Mouse (Mus musculus) left cerebral cortex, postnatal 4 days (tissue): Measurements from ENCODE around the gene Litaf. TPM values are rescaled to one million over a fixed set of nuclear protein-coding genes. Genes with fewer than 3 reads are reported as not detected.

Experiments used
- DNase-seq: peaks from one replicate; pipeline ENCODE4 v3.0.0-alpha.2; 2022
- intact Hi-C: fragments of 180-260 bp; cut with DNase I; formaldehyde crosslinking; loops from one replicate; pipeline ENCODE4 v1.15.1; 2025
- total RNA-seq, 2 experiments: library from RNA; stranded (reverse); gene quantifications; 2 replicates each; pipeline ENCODE4 v1.2.3; 2021

The Litaf gene
- 10 to 100 TPM; 12.1 to 13.8 TPM for total RNA-seq

DNA sequence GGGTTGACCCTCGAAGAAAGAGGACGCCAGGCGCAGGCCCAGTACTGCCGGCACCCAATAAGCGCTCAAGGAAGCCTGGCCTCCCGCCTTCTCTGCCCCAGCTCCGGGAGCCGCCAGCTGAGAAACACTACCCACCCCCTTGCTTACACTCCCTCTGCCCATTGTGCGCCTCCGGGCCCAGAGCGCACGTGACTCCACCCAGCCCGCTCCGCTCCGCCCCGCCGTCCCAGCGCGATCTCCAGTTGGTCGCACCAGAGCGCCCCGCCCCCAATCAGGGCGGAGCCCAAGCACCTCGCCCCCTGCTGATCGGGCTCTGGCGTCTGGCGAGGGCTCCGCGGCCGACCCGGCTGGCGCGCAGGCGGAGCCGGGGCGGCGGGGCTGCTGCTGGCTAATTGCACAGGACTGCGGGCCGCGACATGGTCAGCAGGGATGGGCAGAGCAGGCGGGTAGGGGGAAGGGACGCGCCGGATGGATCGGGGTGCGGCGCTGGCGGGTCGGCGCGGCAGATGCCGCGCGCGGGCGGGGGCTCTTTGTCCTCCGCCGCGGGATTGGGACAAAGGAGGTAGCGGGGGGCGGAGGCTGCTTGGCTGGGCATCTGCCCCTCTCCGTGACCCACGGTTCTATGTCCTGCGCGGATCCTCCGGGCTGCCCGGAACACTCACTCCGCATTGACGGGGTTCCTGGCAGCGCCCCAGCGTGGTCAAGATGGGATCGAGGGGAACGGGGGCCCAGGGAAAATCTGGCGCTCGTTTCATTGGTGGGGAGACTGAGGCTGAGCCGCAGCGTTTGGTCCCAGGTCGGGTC, at the start of gene Litaf:
Gene Litaf (minus strand): TSS at position 129 of the 804 bp plus-strand sequence.
- peak; percentile 99 for DNase-seq
- intact Hi-C loops = no loop called here

- DNase-seq = no peak
- intact Hi-C loops = loop anchor here (10.0 kb wide), 1 partner anchor 234 kb away; no protein-coding TSS in a partner anchor
Observed at GRCm38 (mm10) chr16:11109198-11109740, 43.3 kb upstream of the Litaf start.

DNA sequence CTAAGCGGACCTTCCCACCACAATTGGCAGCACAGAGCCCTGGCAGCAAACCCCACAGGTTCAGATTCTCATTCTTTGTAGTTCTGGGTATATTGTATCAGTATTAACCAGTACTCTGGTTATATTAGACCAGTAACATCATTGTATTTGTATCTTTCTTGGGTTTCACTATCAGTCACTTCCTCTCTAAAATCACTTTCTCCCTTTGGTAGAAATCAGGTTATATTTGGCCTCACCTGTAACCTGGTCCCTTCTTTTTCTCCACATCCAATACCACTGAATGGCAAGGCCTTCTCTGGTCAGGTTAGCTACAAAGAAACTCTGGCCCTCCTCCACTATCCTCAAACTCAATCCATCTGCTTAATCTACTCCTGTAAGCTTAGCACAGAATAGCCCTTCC, 38.9 kb upstream of the Litaf start:
- DNase-seq = no peak
- intact Hi-C loops = loop anchor here (10.0 kb wide), 1 partner anchor 230 kb away; no protein-coding TSS in a partner anchor

- DNase-seq = no peak
- intact Hi-C loops = no loop called here
Observed at GRCm38 (mm10) chr16:11097301-11097700, 31.3 kb upstream of the Litaf start.

DNA sequence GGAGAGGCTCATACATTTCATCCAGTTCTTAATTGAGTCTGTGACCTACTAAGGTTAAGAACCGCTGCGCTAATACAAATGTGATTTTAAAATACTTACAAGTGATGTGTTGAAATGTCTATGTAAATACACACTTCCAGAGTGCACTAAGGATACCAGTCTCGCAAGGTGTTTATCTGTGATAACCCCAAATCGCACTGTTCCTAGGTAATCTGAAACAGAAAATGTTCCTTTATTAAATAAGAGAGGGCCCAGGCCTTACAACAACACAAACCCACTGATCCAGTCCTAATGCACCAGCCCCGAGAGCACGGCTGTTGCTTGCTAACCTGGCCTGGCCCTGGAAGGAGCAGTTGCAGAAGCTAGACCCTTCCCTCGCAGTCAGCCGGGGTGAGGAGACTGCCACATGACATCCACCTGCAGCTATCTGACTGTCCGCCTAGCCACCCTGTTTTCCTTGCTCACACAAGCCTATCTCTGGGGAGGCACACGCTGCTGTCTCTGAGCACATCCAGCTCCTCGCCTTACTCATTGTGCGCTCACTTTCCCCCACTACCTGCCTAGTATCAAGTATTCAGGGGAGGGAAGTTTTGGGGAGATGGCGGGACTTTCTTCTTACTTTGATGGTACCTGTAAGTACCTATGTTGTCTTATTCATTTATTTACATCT, 27.9 kb upstream of the Litaf start:
- intact Hi-C loops = no loop called here

DNA sequence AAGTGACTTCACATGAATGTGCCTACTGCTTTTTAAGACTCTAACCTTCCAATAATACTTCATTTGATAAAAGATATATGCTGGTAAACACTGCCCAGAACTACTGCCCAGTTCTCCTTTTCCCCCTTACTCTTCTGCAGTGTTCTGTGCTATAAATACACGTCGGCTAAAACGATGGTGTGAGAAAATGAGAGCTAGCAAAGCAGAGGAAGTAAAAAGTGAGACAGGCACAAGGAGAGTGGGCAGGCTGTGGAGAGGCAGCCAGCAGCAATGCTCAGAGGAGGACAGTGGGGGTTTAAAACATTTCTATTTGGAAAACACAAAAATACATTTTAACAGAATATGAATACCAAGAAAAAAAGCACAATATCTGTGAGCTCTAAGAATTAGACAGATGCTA, 26.6 kb upstream of the Litaf start:
- intact Hi-C loops = no loop called here
- no peak for DNase-seq

More for the DNA sequence above, 27.9 kb upstream of the Litaf start:
- no peak for DNase-seq

DNA sequence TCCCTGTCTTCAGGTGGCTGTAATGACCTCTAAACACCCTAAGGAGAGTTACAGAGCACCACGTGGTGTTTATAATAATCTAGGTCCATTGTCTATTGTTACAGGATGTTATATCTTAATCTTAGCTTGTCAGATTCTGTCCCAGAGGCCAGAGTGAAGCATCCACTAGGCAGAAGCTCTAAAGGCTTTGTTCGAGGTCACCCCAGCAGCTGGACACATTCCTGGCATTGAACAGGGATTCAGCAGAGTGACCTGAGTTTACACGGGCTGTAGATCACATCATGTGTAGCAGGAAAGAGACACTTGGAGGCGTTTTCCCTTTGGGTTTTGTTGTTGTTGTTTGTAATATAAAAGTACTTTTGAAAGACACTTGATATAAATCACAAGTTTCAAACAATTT, 26.1 kb upstream of the Litaf start:
- intact Hi-C loops = no loop called here
- no peak for DNase-seq

- no peak for DNase-seq
- intact Hi-C loops = no loop called here
Observed at GRCm38 (mm10) chr16:11090836-11091570, 25.0 kb upstream of the Litaf start.

- intact Hi-C loops = no loop called here
- DNase-seq = peak; percentile 69
Observed at GRCm38 (mm10) chr16:11086856-11087588, 21.1 kb upstream of the Litaf start.

DNA sequence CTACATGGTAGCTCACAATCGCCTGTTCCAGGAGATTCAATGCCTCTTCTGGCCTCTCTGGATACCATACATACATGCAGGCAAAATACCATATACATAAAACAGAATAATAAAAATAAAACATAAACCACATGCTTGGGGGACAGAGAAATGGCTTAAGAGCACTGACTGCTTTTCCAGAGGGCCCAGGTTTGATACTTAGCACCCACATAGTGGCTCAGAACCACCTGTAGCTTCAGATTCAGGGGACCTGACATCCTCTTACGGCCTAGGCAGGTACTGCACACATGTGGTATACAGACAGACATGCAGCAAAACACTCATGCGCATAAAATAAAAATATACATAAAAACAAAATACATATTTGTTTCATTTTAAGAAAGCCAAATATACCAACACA, 20.3 kb upstream of the Litaf start:
- DNase-seq = no peak
- intact Hi-C loops = no loop called here

GRCm38 (mm10) chr16:11084181-11084580, 18.2 kb upstream of the Litaf start:
- DNase-seq = no peak
- intact Hi-C loops = no loop called here

- intact Hi-C loops = no loop called here
- no peak for DNase-seq
Observed at GRCm38 (mm10) chr16:11078216-11078869, 12.4 kb upstream of the Litaf start.

DNA sequence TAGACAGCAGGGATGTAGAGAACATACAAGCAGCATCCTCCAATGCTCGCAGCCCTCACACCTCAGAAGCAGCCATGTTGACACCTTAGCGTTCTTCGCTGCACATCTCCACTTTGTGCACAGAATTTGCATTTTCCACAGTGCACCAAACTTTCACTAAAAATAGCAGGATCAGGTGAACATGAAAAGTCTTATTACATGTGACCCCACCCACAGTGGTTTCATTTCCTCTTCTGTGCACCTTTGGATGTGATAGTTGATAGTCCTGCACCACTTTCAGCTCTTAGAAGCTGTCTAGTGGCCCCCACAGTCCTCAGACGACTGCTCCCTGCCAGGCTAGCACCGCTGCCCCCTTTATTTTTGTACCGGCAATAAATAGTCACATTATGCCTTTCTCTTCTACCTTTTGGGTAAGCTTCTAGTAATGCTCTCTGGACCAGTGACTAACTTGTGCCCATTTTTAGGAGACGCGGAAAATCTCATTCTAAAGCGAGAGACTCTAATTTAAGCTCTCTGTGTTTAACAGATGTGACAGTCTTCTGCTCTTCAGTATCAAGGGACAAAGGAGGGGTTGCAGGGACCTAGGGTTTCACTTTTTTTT, 11.7 kb upstream of the Litaf start:
- intact Hi-C loops = no loop called here
- DNase-seq = no peak

GRCm38 (mm10) chr16:11073060-11073459, 7.1 kb upstream of the Litaf start:
- peak; percentile 50 for DNase-seq
- intact Hi-C loops = no loop called here

DNA sequence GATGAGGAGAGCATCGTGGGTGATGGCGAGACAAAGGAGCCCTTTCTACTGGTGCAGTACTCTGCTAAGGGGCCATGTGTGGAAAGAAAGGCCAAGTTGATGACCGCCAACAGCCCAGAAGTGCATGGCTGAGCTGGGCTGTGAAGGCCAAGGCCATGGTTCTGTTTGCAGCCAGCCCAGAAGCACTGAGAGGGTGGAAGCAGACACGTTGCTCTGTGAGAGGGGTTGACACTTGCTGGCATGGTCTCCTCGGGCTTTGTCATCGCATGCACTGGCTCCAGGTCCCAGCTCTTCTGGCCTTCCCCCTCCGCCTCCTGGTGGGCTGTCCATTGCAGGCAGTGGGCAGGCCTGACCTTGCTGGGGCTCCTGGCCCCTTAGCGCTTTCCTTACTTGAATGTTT, 6.5 kb upstream of the Litaf start:
- peak; percentile 40 for DNase-seq
- intact Hi-C loops = no loop called here

DNA sequence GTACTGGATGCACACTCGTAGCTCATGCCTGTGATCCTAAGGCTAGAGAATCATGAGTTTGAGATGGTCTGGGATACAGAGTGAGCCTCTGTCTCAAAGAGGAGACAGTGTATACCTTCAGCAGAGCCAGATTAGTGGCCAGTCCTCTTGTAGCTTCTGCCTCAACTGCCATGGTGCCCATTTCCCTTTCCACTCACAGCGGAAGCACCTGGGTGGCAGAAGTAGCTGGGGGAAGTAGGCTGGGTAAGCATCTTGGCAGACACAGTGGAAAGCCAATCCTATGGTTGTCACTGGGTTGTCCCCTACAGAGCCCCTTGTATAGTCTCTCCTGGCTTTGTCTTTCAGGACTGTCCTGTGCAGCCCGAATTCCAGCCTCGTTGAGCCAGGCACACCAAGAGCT, 5.9 kb upstream of the Litaf start:
- intact Hi-C loops = no loop called here

DNA sequence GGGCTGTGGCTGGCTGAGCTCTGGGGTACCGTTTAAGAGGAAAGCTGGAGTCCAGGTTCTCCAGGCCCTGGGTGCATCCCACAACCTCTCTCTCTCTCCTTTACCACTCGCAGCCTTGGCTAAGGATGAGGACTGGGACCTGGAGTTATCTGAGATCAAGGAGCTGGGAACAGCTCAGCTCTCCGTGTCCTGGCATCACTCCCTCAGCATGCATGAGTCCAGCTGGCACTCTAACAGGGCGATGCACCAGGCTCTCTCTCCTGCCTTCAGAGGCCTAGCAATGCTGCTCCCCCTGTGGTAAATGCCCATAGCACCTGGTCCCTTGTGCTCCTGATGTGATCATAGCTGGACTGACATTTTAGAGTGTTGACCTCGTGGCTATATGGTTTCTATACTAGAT, 5.2 kb upstream of the Litaf start:
- intact Hi-C loops = no loop called here
- DNase-seq = peak; percentile 71

More for the DNA sequence above, 5.9 kb upstream of the Litaf start:
- no peak for DNase-seq

- intact Hi-C loops = no loop called here
- DNase-seq = no peak
Observed at GRCm38 (mm10) chr16:11069710-11070420, 3.9 kb upstream of the Litaf start.

DNA sequence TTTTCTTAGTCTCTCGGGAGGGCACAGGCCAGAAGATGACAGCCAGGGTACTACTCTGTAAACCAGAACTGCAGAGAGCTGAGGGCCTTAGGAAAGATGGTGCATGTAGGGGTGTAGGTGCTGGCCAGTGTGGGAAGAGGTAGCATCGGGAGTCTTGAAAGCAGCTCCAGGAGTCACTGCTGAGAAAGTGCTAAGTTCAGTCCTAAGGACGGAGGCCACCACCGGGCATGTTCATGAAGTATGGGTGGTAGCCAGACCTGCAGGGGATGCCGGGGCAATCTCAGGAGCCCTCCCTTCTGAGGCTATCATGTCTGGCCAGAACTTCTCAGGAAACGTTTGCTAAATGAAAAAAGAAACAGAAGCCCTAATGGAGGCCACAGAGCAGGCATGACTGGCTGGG, 3.3 kb upstream of the Litaf start:
- intact Hi-C loops = no loop called here
- DNase-seq = no peak
